Mouse (Mus musculus) v-Abl transformed pro-B cells (cell line): ENCODE measurements around the gene Prrt3.

Experiments
- in situ Hi-C, 2 experiments: fragments of 400-800 bp; cut with MboI; formaldehyde crosslinking; loops; one replicate each; pipeline ENCODE4 v1.15.1; 2025; ENCODE audit not compliant: unreplicated experiment in 2 of 2

The Prrt3 gene

DNA sequence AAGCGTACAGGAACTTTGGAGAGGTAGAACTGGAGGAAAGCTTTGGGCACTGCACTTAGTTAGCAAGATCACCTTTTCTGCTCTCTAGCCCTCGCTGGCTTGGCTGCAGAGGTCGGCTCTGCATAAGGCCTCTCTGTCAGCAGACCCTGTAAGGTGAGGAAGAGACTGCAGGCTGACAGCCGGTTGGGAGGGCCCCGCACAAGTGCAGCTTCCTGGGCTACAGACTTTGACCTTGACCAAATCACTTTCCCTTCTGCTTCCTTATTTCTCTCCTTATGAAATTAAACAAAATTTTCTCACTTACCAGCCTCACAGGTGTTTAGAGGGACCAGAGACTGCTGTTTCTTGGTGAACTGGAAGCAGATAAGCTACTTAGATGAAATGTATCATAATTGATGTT, 46.7 kb downstream of the Prrt3 start:
- in situ Hi-C loops = no loop called here

DNA sequence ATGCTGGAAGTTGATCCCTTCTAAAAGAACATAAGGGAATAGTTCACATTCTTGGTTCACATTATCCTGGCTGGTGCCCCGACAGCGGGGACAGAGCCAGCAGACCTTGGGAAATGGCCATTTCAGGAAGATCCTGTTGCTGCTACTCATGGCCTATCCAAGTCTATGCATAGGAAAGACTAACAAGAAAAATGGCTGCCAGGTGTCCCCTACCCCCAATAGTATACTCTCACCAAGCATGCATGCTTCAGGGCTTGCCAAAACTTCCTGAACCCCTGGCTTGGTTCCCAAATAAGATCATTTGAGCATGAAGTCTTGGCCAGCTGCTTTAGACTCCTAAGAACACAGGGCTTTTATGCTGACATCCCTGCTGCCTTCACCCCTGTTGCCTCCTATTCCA, 49.9 kb downstream of the Prrt3 start:
- in situ Hi-C loops = no loop called here

DNA sequence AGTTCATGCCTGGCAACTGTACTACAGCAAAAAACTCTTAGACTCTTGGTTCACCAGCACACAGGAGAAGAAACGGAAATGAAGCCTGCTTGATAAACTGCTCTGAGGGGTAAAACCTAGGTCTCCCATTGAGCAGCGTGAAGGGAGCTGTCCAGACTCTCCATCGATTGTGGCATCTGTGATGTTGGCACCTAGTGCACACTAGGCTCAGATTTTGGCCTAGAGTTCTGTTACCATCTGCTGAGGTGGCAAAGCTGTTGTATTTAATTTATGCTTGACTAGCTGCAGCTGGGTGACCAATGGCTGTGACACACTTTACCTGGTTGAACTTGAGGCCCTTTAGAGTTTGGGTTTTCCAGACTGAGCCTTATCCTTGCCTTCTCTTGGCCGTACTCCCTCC, 54.1 kb downstream of the Prrt3 start:
- in situ Hi-C loops = loop anchor here in 1 of 2 experiments (25.0 kb wide), 1 partner anchor 615 kb away; no protein-coding TSS in a partner anchor

DNA sequence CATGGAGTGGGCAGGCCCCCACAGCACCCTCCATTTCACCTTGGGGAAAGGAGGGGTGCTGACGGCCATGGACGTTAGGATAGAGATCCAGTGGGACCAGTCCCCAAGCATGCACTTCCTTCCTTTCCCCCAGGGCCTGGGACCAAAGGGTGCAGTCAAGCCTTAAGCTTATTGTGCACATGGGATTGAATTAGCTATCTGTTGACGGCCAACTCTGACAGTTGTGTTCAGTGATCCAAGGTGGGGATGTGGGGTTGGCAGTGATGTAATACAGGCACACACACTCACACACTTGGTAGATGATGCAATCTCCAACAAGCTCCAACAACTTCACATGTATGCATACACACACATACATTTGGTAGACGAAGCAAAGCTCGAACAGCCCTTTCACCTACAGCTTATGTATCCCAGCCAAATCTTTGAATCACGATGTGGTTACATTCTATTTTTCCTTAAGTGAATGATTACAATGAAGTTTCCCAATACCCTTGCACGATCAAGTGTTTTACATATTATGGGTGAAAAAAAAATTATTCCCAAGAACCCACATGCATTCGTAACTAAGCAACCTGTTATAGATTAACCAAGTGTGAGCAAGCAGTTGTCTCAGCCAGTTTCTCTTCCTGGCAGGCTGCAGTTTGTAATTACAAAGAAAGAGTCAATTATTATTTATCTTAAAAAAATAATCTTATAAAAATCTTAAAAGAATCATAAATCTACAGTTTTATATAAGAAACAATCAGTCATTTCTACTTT, 57.3 kb downstream of the Prrt3 start:
- in situ Hi-C loops = loop anchor here in 1 of 2 experiments (25.0 kb wide), 1 partner anchor 618 kb away; no protein-coding TSS in a partner anchor
